Mouse (Mus musculus) embryonic facial prominence, embryonic 12.5 days (tissue): ENCODE results near the gene Irgm1. TPM values are rescaled to one million over a fixed set of nuclear protein-coding genes. Genes with fewer than 3 reads are reported as not detected.
"Not testable (repeated sequence)": the region's sequence is repeated elsewhere in the genome, so short reads cannot be mapped to it uniquely, and the experiment has no call there.

Source experiments
- ATAC-seq: fragments of 200-750 bp; cut with Nextera tagmentation; 2 replicates; pipeline ENCODE4 v1.8.0; 2017; ENCODE audit not compliant: insufficient number of reproducible peaks, insufficient read depth, low FRiP score, low TSS enrichment
- H3K27ac ChIP-seq: fragments of 300-500 bp; sonication (generic); 2 replicates; pipeline ENCODE4 v1.5.1; 2016; ENCODE audit warnings: mild to moderate bottlenecking
- H3K27me3 ChIP-seq: fragments of 300-500 bp; sonication (generic); 2 replicates; pipeline ENCODE4 v1.6.1; 2016; ENCODE audit warnings: mild to moderate bottlenecking, moderate library complexity
- H3K36me3 ChIP-seq: fragments of 300-500 bp; sonication (generic); 2 replicates; pipeline ENCODE4 v1.6.1; 2016; ENCODE audit warnings: mild to moderate bottlenecking
- H3K4me1 ChIP-seq: fragments of 300-500 bp; sonication (generic); 2 replicates; pipeline ENCODE4 v1.6.1; 2016
- H3K4me2 ChIP-seq: fragments of 300-500 bp; sonication (generic); replicated peaks from 2 replicates; pipeline ENCODE4 v1.6.1; 2016; ENCODE audit warnings: mild to moderate bottlenecking, moderate library complexity
- H3K4me3 ChIP-seq: fragments of 300-500 bp; sonication (generic); 2 replicates; pipeline ENCODE4 v1.5.1; 2016; ENCODE audit warnings: mild to moderate bottlenecking
- H3K9ac ChIP-seq: fragments of 300-500 bp; sonication (generic); 2 replicates; pipeline ENCODE4 v1.6.1; 2016; ENCODE audit warnings: mild to moderate bottlenecking, moderate library complexity
- H3K9me3 ChIP-seq: fragments of 300-500 bp; sonication (generic); 2 replicates; pipeline ENCODE4 v1.6.1; 2016; ENCODE audit warnings: mild to moderate bottlenecking, moderate library complexity
- WGBS: fragments of 180-500 bp; shearing (Covaris S2); methylation state at CpG from one replicate; pipeline ENCODE4 v1.1.7; 2016; 5-methylcytosine and 5-hydroxymethylcytosine counted together
- polyA plus RNA-seq: library from polyadenylated mRNA; unstranded; fragments of >200 nt; fragmentation: Nextera tagmentation; extraction: Ambion mirVana; gene quantifications from 2 replicates; pipeline ENCODE4 v1.2.1, GENCODE M21; 2016

Gene Irgm1
- polyA plus RNA-seq, 1 experiment from 2014 or later, result 3.5 TPM

DNA sequence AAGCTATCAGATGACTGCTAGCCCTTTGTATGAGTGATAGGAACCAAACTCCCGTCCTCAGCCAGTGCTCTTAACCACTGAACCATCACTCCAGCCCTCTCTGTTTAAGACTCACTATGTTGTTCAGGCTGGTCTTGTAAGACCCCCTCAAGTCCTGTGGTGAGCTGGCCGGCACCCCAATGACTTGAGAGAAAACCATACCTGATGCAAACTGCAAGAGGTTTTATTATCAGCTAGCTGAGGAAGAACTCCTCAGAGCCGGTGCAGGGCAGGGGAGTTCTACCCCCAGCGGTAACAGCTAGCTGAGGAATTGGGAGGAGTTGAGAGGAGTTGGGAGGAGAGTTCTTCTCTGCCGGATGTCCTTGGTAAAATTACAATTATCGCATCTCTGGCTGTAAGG, 43.6 kb downstream of the Irgm1 start:
- H3K4me3 ChIP-seq, result no peak overlapping the region
- ATAC-seq, result no peak
- H3K4me1 ChIP-seq, result peaks cover 6% of the 10 kb centered on the region; the same call in 1 of the 2 replicates
- no peak overlapping the region for H3K9ac ChIP-seq
- no peak overlapping the region for H3K27ac ChIP-seq
- no peaks in the 10 kb centered on the region for H3K9me3 ChIP-seq
- peaks cover 14% of the 10 kb centered on the region for H3K27me3 ChIP-seq
- 59% methylated on average over 6 of the region's 6 CpGs for WGBS
- H3K36me3 ChIP-seq, result no peaks in the 10 kb centered on the region
- no peak overlapping the region for H3K4me2 ChIP-seq

DNA sequence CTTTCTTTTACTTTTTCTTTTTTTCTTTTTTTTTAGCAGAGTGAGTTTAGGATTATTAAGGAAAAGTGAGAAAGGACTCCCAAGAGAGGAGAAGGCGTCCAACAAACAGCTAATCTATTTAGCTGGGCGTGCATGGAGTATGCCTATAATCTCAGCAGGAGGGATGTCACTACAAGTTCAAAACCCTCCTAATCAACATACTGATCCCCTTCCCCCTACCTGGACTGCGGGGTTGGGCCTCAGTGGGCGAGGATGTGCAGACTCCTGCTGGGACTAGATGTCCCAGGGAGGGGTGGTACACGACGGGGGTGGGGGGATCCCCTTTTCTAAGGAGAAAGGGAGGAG, 44.8 kb downstream of the Irgm1 start:
- Histone ChIP-seq H3K4me1 (peaks cover 6% of the 10 kb centered on the region; the same call in 1 of the 2 replicates), H3K36me3 (no peaks in the 10 kb centered on the region), H3K9ac (peak overlapping the region; percentile 45; the same call in 1 of the 2 replicates), H3K4me2 (peak overlapping the region; percentile 55), H3K27ac (no peak overlapping the region), H3K9me3 (no peaks in the 10 kb centered on the region), H3K4me3 (peak overlapping the region; percentile 40), H3K27me3 (peaks cover 14% of the 10 kb centered on the region)
- ATAC-seq, result no peak
- WGBS, result 5% methylated on average over 6 of the region's 6 CpGs

DNA sequence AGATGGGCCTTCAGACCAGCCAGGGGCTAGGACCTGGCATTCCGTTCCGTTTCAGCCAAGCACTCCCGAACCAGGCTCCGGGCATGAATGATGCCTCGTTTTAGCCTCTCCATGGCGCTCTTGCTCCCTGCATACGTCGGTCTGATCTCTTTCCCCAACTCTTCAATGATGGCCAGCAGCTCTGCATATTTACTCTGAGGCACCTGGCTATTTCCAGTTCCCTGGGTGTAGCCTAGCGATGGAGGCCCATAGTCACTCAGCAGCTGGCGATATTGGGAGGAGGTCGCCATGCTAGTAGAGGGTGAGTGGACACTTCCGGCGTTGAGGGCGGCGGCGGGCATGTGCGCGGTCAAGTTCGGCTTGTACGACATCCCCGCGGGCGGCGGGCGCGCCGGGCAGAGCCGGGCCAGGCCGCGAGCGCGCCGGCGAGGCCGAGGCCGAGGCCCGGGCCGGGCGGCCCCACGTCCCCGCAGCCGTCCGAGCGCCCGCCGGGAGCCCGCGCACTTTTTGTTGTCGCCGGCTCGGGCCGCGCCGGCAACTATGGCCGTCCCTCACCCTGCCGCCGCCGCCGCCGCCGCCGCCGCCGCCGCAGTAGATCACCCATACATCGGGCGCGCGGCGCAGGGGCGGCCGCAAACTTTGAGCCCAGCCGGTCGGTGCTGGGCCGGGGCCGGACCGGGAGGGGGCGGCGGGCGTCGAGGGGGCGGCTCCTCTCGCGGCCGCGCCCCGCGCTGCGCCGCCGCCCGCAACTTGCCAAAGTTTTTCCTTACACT, 45.3 kb downstream of the Irgm1 start, which contains the start of the genes Trim7 and Gm12184:
TSS of gene Trim7 (plus strand) at position 162 of the 773 bp plus-strand sequence.
TSS of gene Gm12184 (minus strand) at position 677 of the 773 bp plus-strand sequence.
- Histone ChIP-seq H3K4me2 (peak within 1 kb of the TSS; percentile 69), H3K4me3 (peak within 1 kb of the TSS; percentile 40), H3K27me3 (peaks cover 14% of the 10 kb centered on the region), H3K9ac (peak within 1 kb of the TSS; percentile 45; the same call in 1 of the 2 replicates)
- under 1% methylated on average over 59 of the region's 92 CpGs for WGBS
- not testable (repeated sequence) for H3K27ac ChIP-seq, H3K9me3 ChIP-seq, H3K36me3 ChIP-seq, H3K4me1 ChIP-seq
- ATAC-seq, result peak; percentile 76

- Histone ChIP-seq H3K4me2 (peak overlapping the region; percentile 69), H3K27me3 (peaks cover 14% of the 10 kb centered on the region), H3K9me3 (no peaks in the 10 kb centered on the region), H3K4me3 (peak overlapping the region; percentile 42), H3K9ac (peak overlapping the region; percentile 27; the same call in 1 of the 2 replicates), H3K4me1 (peaks cover 6% of the 10 kb centered on the region; the same call in 1 of the 2 replicates), H3K27ac (no peak overlapping the region), H3K36me3 (no peaks in the 10 kb centered on the region)
- 5% methylated on average over 22 of the region's 22 CpGs for WGBS
- ATAC-seq, result no peak
These were observed 47.1 kb downstream of the Irgm1 start for GRCm38 (mm10) chr11:48824311-48824830.

DNA sequence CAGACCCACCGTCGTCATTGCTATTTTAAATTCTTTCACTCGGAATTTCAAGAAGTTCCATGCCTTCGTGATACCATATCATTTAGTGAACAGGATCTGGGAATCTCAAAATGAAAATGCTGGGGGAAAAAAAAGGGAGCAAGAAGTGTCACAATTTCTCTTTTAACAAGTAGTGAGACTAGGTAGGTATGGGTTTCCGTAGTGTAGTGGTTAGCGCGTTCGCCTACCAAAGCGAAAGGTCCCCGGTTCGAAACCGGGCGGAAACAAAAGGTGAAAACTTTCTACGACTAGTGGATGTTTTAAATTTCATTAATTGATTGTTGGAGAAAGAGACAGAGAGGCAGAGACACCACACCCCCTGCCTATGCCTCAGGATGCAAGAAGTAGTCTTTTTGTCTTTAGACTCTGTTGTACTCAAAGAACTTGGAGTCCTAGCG, 47.9 kb downstream of the Irgm1 start:
- under 1% methylated on average over 15 of the region's 15 CpGs for WGBS
- H3K9me3 ChIP-seq, result no peaks in the 10 kb centered on the region
- peaks cover 6% of the 10 kb centered on the region; the same call in 1 of the 2 replicates for H3K4me1 ChIP-seq
- peak overlapping the region; percentile 42 for H3K4me3 ChIP-seq
- no peaks in the 10 kb centered on the region for H3K36me3 ChIP-seq
- ATAC-seq, result no peak
- H3K27me3 ChIP-seq, result peaks cover 14% of the 10 kb centered on the region
- H3K27ac ChIP-seq, result no peak overlapping the region
- H3K4me2 ChIP-seq, result peak overlapping the region; percentile 69
- H3K9ac ChIP-seq, result peak overlapping the region; percentile 27; the same call in 1 of the 2 replicates

DNA sequence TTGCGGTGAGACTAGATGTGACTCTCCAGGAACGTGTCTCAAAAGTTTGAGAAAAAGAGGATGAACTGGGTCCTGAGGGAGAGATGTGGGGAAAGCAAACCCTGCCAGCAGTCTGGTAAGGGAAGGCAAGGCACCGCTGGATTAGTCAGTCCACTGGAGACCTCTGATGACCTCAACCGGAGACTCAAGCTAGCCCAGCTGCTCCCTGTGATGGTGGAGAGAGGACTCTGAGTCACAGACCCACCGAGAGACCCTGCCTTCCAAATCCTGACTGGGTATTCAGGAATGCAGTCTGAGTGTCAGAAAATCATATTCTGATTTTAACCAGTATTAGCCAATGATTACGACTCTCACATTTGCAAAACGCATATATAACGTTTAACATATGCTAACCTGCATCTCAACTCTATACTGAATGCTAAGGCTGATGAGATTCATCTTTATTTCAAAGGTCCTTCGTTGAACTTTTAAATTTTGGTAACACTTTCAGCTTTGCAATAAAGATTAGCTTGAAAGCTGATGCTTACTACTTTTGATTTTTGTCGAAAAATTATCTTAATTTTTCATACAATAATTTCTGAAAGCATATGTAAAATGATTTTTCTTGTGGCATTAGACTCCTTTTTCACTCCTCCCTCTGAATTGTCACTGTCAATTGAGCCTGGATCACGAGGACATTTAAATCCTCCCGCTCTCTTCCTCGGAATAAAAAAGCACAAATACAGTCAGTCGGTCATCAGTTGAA, 48.5 kb downstream of the Irgm1 start:
- Histone ChIP-seq H3K36me3 (no peaks in the 10 kb centered on the region), H3K4me1 (peaks cover 6% of the 10 kb centered on the region; the same call in 1 of the 2 replicates), H3K4me2 (peak overlapping the region; percentile 69), H3K9me3 (no peaks in the 10 kb centered on the region), H3K27ac (no peak overlapping the region), H3K4me3 (peak overlapping the region; percentile 42), H3K9ac (no peak overlapping the region), H3K27me3 (peaks cover 14% of the 10 kb centered on the region)
- 28% methylated on average over 14 of the region's 14 CpGs for WGBS
- no peak for ATAC-seq

- ATAC-seq, H3K27ac ChIP-seq, H3K36me3 ChIP-seq, H3K4me2 ChIP-seq, H3K4me3 ChIP-seq, H3K9me3 ChIP-seq, H3K4me1 ChIP-seq, H3K9ac ChIP-seq: not testable (repeated sequence)
- 84% methylated on average over 14 of the region's 14 CpGs for WGBS
- peaks cover 14% of the 10 kb centered on the region for H3K27me3 ChIP-seq
These were observed 50.2 kb downstream of the Irgm1 start for GRCm38 (mm10) chr11:48821299-48821698.

DNA sequence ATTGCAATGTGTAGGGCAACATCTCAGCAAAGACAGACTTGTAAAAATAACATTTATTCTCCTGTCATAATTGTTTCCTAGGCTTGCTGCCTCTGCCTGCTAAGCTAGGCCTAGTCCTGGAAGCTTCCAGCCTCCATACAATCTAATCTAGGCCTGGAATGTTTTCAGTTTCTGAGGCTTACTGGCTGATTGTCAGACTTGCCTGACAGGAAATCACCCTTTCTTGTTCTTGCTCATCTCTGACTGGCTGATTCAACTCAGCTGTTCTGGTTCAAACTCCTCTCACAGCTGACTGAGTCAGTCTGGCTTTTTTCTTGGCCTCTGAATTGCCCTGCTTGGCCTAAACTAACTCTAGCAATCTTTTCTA, 51.2 kb downstream of the Irgm1 start:
- H3K4me3 ChIP-seq, result no peak overlapping the region
- H3K36me3 ChIP-seq, result 0 out of 2 replicates have a peak, but pooled peaks cover 4% of the 10 kb centered on the region
- H3K27ac ChIP-seq, result no peak overlapping the region
- H3K27me3 ChIP-seq, result peaks cover 14% of the 10 kb centered on the region
- no peaks in the 10 kb centered on the region for H3K9me3 ChIP-seq
- ATAC-seq, result no peak
- H3K4me2 ChIP-seq, result no peak overlapping the region
- H3K4me1 ChIP-seq, result peaks cover 18% of the 10 kb centered on the region; the same call in 1 of the 2 replicates
- H3K9ac ChIP-seq, result no peak overlapping the region

DNA sequence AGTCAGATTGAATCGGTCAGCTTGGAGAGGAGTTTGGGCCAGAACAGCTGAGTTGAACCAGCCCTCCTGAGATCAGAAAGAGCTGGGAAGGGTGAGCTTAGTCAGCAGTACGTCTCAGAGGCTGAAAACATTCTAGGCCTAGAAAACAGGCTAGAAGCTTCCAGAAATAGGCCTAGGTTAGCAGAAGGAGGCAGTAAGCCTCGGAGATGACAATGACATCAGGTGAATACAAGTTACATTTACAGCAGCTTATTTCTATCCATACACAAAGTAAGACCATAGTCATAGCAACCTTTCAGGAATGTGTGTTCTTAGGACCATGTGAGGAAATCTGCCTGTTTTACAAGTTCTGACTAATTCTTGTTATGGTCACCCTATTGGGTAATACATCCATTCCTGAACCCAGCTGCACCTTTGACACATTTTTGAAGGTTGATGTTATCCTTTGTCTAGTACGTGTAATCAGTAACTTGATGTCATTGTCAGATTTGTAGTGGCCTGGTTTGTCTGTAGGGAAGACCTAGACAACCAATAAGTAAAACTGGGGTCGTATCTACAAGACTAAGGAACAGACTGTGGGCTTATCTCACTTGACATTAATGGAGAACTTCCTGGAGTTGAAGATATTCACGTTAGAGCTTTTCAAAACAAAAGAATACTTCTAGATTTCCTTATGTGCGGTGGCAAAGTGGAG, 51.7 kb downstream of the Irgm1 start:
- no peak overlapping the region for H3K4me2 ChIP-seq
- no peak for ATAC-seq
- no peak overlapping the region for H3K9ac ChIP-seq
- 74% methylated on average over 7 of the region's 7 CpGs for WGBS
- peaks cover 11% of the 10 kb centered on the region for H3K27me3 ChIP-seq
- peaks cover 19% of the 10 kb centered on the region; the same call in 1 of the 2 replicates for H3K4me1 ChIP-seq
- 0 out of 2 replicates have a peak, but pooled peaks cover 4% of the 10 kb centered on the region for H3K36me3 ChIP-seq
- H3K4me3 ChIP-seq, result no peak overlapping the region
- H3K27ac ChIP-seq, result no peak overlapping the region
- H3K9me3 ChIP-seq, result no peaks in the 10 kb centered on the region

- H3K9me3 ChIP-seq, result no peaks in the 10 kb centered on the region
- peaks cover 13% of the 10 kb centered on the region; the same call in 1 of the 2 replicates for H3K4me1 ChIP-seq
- H3K9ac ChIP-seq, result peak overlapping the region; percentile 46; the same call in 1 of the 2 replicates
- no peak overlapping the region for H3K27ac ChIP-seq
- peak overlapping the region; percentile 86 for H3K4me3 ChIP-seq
- WGBS, result under 1% methylated on average over 16 of the region's 16 CpGs
- H3K36me3 ChIP-seq, result 0 out of 2 replicates have a peak, but pooled peaks cover 4% of the 10 kb centered on the region
- H3K27me3 ChIP-seq, result no peaks in the 10 kb centered on the region
- peak overlapping the region; percentile 89 for H3K4me2 ChIP-seq
- ATAC-seq, result no peak
These were observed 53.1 kb downstream of the Irgm1 start for GRCm38 (mm10) chr11:48818346-48818745.

GRCm38 (mm10) chr11:48817794-48818193, 53.7 kb downstream of the Irgm1 start:
- peaks cover 4% of the 10 kb centered on the region; the same call in 1 of the 2 replicates for H3K36me3 ChIP-seq
- peak overlapping the region; percentile 89 for H3K4me2 ChIP-seq
- H3K4me3 ChIP-seq, result peak overlapping the region; percentile 86
- no peak for ATAC-seq
- WGBS, result 8% methylated on average over 9 of the region's 9 CpGs
- H3K9ac ChIP-seq, result peak overlapping the region; percentile 46; the same call in 1 of the 2 replicates
- no peaks in the 10 kb centered on the region for H3K27me3 ChIP-seq
- H3K9me3 ChIP-seq, result no peaks in the 10 kb centered on the region
- H3K27ac ChIP-seq, result peak overlapping the region; percentile 92
- H3K4me1 ChIP-seq, result peaks cover 13% of the 10 kb centered on the region; the same call in 1 of the 2 replicates
